ENCODE assay signal across 8 mouse cellular contexts in genomic region chr5:150673880-150674621, GRCm38 (mm10). TPM values are rescaled to one million over a fixed set of nuclear protein-coding genes. Genes with fewer than 3 reads are reported as not detected.
DNase-seq lines count a peak whose midpoint lies in the region; TF ChIP-seq lines count a peak whose summit lies in the region.

No protein-coding gene starts in this region.

- peak overlapping the region; percentile 88 for H3K4me3 ChIP-seq in E14TG2a.4 (replicated peaks; ENCODE audit: low read length)
- peak overlapping the region; percentile 50 for H3K4me3 ChIP-seq in myocyte

- no peaks in the 10 kb centered on the region for H3K9me3 ChIP-seq in E14TG2a.4 (ENCODE audit: low read length)

- H3K79me2 ChIP-seq in myocyte (ENCODE audit: control insufficient read depth, insufficient read depth) = peaks cover 48% of the 10 kb centered on the region

- peaks cover 27% of the 10 kb centered on the region for H3K4me1 ChIP-seq in E14TG2a.4 (replicated peaks; ENCODE audit: low read depth, low read length)

- H3K27me3 ChIP-seq in E14TG2a.4 (ENCODE audit: insufficient read depth, low read length) (peaks cover 9% of the 10 kb centered on the region), myocyte (ENCODE audit: control insufficient read depth, insufficient read depth, insufficient read length) (no peaks in the 10 kb centered on the region)

- H3K4me2 ChIP-seq in myocyte (ENCODE audit: low read depth) = peak overlapping the region; percentile 61

- TF ChIP-seq POLR2A in myocyte (IDR thresholded peaks at IDR 0.05; ENCODE audit: insufficient read length, low read depth) = peak; percentile 42

- TF ChIP-seq CTCF in E14TG2a.4 (conservative IDR thresholded peaks at IDR 0.05; ENCODE audit: low read length) = no peak

- H3ac ChIP-seq in myocyte (ENCODE audit: control insufficient read depth, insufficient read length) = peak overlapping the region; percentile 73

- H3K36me3 ChIP-seq in E14TG2a.4 (ENCODE audit: insufficient read depth, low read length) (no peaks in the 10 kb centered on the region), myocyte (ENCODE audit: control insufficient read depth, insufficient read depth) (no peaks in the 10 kb centered on the region)

- DNase-seq in frontal cortex, postnatal 25 days (ENCODE audit: low spot score in 2 of 2) = peak; percentile 15 to 20
- DNase-seq in frontal cortex, adult 2 months (ENCODE audit: extremely low spot score in 1 of 2, low spot score in 1 of 2) = no peak
- peak; percentile 24 for DNase-seq in embryo, embryonic 11.5 days (ENCODE audit: low read depth, low spot score)
- peak; percentile 39 for DNase-seq in heart, postnatal 4 days
- peak; percentile 60 for DNase-seq in liver
- DNase-seq in testis, postnatal 10 days (ENCODE audit: low spot score) = peak; percentile 68

TF ChIP-seq in myocyte, 11 proteins besides CTCF, POLR2A, EP300 and RAD21:
- TF ChIP-seq POLR2AphosphoS2 (IDR thresholded peaks at IDR 0.05; ENCODE audit: insufficient read length, low read depth) (peak; percentile 28), CEBPB (IDR thresholded peaks at IDR 0.05; ENCODE audit: insufficient read depth, poor library complexity, severe bottlenecking) (no peak)

RNA-seq across cellular contexts. Expression of gene Pds5b, which starts 0.5 kb away (rescaled TPM):
- polyA plus RNA-seq in frontal cortex, adult 2 months (2012; rRNA removed) = 29.9 and 33.9 TPM in 2 replicates
- 10 to 100 TPM; 31.4 to 33.1 TPM for total RNA-seq in heart, postnatal 4 days (2021)
- 4.7 TPM for polyA plus RNA-seq in myocyte (2012; fragmentation: generic; extraction: Trizol)

RNA-seq across cellular contexts. Expression of gene N4bp2l2, which starts 8.1 kb away (rescaled TPM):
- 33.4 and 37.8 TPM in 2 replicates for polyA plus RNA-seq in frontal cortex, adult 2 months (2012; rRNA removed)
- total RNA-seq in heart, postnatal 4 days (2021) = 10 to 100 TPM; 62.4 to 62.9 TPM
- 21.6 TPM for polyA plus RNA-seq in myocyte (2012; fragmentation: generic; extraction: Trizol)

Comparison
In these comparisons a context has a peak if more than half of its experiments do, and no peak if none do; other contexts are left out.
1. DNase-seq: peak in frontal cortex, postnatal 25 days (2 of 2), embryo, embryonic 11.5 days (single experiment), heart, postnatal 4 days (single experiment), liver (single experiment) and testis, postnatal 10 days (single experiment); none in frontal cortex, adult 2 months (0 of 2).